Mouse (Mus musculus): ENCODE measurements around the gene Nup188.

Nup188 gene

DNA sequence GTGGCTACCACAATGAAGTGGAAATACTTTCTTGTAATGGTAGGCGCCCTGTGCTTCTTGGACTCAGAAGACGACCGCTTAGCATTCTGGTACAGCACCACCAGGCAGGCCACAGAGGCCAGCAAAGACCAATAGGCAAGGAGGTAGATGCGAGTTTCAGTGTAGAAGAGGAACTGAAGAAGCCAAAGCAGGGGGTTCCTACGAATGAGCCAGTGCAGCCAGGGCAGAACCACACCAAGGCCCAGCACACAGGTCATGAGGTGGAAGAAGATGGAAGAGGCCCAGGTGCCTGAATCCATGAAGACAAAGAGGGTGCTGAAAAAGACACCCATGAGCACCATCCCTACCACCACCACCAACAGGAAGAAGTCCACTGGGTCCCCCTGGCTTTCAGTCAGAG, 1.2 kb upstream of the Nup188 start:
- DNase-seq (ENCODE audit: low spot score in 2 of 2), result no peak

DNA sequence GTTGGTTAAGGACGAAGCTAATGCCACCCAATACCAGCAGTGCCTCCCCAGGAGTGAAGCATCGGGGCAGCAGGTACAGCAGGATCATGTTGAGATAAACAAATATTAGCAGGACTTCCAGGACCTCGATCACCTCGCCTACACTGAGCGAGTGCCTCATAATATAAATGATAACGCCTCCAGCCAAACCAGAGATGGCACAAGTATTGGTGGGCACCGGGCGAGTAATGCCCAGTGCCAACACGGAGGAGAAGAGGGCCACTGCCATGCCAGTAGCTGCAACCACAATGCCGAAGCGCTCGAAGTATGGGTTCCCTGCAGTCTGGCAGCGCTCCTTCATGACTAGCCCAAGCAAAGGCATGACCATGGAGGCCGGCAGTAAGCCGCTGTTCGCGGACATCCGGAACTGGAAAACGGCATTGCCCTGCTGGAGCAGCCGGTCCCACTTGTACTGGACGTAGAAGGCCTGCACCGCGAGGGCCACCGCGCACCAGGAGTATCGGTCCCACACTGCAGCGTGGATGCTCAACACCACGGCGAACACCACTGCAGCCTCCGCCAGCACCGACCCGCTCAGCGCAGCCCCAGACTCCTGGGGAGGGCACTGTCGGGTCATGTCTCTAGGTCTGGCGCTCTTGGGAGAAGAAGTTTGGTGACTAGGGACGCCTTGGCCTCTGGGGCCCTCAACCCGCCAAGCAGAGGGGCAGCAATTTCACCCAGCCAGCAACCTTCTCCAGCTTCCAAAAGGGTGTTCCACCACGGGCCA, 598 bp upstream of the Nup188 start:
- no peak for DNase-seq (ENCODE audit: low spot score in 2 of 2)

DNA sequence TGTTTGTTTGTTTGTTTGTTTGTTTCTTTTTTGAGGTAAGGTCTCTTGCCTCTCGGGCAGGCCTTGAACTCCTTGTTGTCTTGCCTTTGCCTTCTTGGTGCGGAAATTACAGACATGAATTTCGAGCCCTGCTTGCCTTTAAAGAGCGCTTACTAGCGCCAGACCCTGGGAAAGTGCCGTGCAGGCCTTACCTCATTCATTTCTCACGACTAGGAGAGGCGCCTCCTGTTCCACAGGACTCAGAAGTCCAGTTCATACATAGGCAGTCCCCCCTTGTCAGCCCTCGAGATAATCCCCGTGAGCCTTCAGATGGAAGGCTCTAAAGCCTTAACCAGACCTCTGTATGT, 803 bp downstream of the Nup188 start:
- no peak for DNase-seq (ENCODE audit: low spot score in 2 of 2)

DNA sequence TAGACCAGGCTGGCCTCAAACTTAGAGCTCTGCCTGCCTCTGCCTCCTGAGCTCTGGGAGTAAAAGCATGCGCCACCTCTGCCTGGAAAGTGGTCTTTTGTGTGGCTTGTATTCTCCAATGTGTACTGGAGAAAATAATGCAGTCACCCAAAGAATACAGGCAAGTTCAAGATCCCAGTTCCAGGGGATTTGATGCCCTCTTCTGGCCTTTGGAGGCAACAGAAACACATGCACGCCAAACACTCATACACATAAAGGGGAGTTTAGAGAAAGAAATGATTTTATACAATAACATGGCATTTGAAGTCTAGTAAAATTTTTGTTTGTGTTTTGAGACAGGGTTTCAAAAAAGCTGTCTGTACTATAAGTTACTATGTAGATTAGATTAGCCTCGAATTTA, 13.3 kb downstream of the Nup188 start:
- DNase-seq (ENCODE audit: low spot score in 2 of 2), result no peak

DNA sequence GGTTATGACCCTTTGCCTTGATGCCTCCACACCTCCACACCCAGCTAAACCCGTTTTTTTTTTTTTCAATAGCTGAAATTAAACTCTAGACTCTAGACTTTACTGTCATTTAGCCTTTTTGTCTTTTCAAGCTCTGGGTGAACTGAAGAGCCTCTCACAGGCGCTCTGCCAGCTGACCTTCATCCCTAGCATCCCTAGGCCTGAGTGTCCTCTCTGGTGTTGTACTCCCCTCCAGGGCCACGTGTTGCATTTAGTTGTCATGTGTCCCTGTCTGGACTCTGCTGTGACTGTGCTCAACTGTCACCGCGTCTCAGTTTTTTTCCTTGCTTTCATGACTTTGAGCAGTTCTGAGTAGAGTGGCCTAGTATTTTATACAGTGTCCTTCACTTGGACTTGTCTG, 13.8 kb downstream of the Nup188 start:
- DNase-seq (ENCODE audit: low spot score in 2 of 2), result no peak

DNA sequence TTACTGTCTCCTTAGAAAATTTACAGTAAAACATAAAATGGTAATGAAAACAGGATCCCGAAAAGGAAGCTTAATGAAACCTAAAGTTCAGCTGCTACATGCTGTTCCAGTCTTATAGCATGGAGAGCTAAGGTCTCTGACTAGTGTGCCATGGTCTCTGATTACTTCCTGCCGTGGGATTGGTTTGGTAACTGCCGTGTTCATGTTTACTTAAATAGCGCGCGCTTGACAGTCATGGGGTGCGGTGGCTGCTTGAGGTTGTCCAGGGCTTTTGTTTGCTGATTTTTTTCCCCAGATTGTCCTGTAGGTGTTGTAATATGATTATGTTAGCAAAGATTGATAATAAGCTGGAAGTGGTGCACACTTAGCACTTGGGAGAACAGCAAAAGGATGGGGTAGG, 19.9 kb downstream of the Nup188 start:
- DNase-seq (ENCODE audit: low spot score in 2 of 2), result no peak

DNA sequence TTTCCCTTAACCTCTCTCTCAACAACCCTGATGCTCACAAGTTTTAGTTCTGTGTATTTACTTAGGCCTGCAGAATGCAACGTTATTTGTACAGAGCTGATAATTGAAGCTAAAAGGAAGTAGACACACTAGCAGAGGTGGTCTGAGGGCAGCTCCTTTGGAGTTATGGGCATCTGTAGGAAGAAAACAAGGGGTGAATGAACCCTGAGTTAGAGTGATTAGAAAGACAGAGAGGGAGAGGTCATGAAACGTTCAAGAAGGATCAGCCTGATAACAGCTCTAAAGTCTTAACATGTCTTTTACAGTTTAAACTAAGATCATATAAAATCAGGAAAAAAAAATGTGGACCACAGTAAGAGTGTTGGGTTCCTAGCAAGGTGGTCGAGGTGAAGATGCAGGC, 23.2 kb downstream of the Nup188 start:
- DNase-seq (ENCODE audit: low spot score in 2 of 2), result no peak

DNA sequence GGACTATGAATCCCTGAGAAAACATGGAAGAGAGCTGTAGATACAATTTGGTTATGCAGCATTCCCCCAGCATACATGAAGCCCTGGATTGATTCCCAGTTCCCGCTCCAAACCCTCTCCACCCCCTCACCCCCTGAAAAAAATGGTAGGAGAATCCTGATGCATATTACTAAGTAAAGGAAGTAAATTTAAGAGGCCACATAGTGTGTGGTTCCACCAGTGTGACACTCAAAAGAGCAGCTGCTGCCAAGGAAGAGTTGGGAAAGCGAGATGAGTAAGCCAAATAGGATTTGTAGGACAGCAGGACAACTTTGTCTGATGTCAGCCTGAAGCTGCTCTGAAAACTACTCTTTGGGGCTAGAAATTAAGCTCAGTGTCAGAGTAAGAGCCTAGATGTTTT, 25.3 kb downstream of the Nup188 start:
- no peak for DNase-seq (ENCODE audit: low spot score in 2 of 2)

DNA sequence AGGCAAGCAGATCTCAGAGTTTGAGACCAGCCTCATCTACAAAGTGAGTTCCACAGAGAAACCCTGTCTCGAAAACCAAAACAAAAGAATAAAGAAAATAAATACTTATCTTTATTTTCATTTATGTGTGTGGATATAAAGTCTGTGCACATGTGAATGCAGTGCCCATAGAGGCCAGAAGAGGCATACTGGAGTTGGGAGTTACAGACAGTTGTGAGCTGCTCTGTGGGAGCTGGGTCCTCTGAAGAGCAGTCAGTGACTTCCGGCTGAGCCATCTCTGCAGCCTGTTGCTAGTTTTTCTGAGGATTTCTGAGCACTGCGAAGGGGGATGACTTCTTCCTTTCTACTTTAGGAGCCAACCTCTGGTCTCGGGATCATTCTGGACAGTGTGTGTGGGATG, 29.9 kb downstream of the Nup188 start:
- DNase-seq (ENCODE audit: low spot score in 2 of 2), result no peak

DNA sequence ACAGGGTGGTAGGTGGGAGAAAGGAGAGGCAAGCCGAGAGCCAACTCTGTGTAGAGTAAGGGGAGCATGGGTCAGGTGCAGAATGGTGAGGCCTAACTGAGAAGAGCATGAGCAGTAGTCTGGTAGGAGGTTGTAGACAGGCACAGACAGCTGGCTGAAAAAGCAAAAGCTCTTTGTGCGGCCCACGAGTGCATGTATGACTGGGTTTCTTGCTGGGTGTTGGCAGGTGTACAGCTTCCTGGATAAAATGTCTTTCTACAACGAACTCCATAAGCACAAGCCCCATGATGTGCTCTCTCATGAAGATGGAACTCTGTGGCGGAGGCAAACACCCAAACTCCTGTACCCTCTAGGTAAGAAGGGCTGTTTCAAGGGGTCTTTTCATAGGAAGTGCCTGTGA, 30.8 kb downstream of the Nup188 start:
- DNase-seq (ENCODE audit: low spot score in 2 of 2), result no peak

DNA sequence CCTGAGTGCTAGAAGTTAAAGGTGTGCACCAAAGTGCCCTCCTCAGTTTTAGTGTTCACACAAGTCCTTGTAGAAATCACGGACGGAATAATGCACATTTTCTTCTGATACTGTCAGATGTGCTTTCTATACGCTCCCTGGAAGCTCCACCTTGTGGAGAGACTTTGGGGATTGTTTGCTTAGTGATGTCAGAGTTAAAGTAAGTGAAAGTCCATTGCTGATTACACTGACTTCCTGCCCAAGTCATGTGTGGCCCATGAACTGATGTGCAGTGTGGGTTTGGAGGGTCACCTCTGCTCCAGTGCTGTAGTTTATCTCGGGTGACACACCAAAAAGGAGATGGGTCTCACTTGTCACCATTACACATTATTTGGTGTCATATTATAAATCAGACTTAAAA, 33.1 kb downstream of the Nup188 start:
- no peak for DNase-seq (ENCODE audit: low spot score in 2 of 2)

DNA sequence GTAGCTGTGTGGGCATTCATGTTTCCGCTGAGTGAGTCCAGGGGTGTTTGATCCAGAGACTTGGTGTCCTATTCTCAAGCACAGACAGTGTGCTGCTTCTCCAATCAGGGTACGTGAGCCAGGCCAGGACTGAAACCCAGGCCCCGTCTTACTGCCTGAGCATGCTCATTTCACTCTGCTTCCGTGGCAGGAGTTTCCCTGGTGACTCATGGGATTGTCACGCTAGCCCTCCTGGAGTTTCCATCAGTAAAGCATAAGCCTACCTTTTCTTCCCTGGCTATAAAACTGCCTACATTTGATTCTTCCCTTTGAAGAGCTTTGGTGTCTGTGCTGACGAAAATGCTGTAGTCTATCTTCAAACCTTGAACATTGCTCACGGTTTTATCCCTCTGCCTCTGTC, 36.9 kb downstream of the Nup188 start:
- no peak for DNase-seq (ENCODE audit: low spot score in 2 of 2)

DNA sequence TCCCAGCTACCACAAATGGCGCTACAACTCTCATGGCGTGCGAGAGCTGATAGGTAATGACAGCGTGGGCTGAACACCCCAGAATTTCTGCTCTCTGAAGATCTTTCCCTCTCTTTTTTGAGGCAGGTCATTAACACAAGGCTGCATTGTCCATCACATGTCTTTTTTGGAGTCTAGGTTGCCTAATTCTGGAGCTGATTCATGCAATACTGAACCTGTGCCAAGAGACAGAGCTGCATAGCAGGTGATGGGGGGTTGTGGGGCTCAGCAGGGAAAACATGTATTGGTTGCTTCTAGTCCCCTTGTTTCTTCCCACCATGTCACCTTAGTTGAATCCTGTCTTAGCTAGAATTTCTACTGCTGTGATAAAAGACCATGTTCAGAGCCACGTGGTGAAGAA, 39.1 kb downstream of the Nup188 start:
- DNase-seq (ENCODE audit: low spot score in 2 of 2), result no peak

DNA sequence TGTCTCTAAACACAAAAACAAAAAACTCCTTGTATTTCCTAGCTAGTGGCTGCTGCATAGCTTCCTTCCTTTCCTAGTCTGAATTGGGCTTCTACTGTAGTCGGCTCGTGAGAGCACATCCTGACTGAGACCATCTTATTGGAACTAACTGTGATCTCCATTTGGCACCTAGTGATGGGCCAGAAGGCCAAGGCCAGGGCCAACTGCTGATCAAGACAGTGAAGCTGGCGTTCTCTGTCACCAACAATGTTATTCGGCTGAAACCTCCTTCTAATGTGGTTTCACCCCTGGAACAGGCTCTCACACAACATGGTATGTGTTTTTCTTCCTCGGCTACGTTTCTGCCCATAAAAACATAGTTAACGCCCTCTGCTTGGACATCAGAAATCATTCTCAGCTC, 41.1 kb downstream of the Nup188 start:
- no peak for DNase-seq (ENCODE audit: low spot score in 2 of 2)

DNA sequence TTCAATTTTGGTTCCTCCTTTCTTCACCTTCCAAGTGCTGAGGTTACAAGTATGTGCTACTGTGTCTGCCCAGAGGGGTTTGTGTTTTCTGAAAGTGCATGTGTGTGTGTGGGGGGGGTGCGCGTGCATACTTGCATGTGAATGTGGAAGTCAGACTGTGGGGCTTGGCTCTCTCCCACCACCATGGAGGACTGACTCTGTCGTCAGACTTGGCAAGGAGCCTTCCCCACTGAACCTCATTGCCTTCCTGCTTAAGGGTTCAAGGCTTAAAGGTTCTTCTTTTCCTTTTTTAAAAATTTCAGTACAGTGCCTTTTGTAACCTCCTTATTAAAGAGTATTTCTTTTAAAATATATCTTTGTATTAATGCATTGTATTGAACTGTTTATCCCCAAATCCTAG, 42.6 kb downstream of the Nup188 start:
- DNase-seq (ENCODE audit: low spot score in 2 of 2), result no peak

DNA sequence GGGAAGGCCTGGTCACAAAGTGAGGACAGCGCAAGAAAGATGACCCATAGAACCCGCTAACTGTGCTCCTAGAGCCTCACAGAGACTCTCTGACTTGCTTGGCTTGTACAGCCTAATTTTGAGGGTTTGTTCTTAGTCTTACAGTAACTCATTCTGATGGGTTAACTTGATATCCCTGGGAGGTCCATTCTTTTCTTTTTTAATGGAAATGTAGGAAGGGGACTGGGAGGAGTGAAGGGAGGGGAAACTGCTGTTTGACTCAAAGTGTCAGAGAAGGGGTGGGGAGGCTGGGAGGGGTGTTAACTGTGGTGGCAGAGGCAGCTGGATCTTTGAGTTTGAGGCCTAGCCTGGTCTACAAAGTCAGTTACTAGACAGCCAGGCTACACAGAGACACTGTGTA, 49.1 kb downstream of the Nup188 start:
- no peak for DNase-seq (ENCODE audit: low spot score in 2 of 2)

DNA sequence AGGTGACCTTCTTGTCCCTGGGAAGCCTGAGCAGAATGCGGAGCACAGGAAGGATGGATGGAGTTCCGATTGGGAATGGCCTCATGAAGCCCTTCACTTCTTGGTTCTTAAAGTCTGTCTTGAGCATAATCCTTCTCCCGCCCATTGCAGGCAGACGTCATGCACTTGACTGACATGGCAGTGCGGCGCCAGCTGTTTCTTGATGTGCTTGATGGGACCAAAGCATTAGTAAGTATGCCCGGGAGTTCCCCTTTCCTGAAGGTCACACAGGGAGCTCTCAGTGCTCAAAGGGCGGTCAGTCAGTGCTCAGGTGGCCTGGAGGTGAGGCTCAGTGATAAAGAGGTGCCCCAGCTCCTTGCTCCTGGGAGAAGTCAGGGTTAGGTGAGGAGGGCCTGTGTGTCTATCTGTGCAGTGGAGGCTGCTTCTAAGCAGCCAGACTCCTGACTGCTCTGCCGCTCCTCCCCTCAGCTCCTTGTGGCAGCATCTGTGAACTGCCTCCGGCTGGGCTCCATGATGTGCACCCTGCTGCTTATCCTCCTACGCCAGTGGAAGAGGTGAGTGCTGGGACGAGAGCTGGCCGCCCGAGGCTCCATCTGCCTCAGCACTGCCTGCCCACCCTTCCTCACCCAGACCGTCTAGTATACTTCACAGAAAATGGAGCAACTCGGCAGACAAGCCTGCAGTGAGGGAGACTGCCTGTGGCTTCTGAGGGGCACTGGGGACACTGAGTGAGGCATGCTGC, 50.1 kb downstream of the Nup188 start:
- no peak for DNase-seq (ENCODE audit: low spot score in 2 of 2)

DNA sequence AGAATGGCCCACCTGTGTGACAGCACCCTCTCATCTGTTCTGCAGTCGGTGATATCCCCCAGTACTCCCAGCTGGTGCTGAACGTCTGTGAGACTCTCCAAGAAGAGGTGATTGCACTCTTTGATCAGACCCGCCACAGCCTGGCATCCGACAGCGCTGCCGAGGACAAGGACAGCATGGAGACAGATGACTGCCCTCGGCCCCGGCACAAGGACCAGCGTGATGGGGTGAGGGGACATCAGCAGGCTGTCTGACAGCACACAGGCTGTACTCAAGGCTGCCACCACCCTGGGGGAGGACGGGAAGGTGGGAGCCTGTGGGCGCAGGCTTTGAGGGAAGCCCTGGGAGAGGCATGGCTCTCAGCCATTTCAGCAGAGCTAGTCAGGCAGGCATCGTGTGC, 51.0 kb downstream of the Nup188 start:
- no peak for DNase-seq (ENCODE audit: low spot score in 2 of 2)

DNA sequence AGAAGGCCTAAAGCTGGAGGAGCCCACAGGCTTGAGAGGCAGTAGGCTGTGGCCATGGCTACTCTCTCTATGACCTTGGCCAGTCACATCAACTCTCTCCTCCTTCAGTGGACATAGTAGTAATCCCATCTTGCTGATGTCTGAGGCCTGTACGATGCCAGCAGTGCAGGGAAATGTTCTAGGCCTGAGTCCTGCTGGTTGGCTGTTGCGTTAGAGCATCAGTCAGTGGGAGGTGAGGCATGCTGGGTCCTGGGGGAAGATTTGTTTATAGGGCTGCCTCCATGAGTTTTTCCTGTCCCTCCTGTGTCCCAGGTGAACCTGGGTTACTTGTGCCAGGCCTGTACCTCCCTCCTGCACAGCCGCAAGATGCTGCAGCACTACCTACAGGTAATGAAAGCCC, 55.9 kb downstream of the Nup188 start:
- DNase-seq (ENCODE audit: low spot score in 2 of 2), result no peak

DNA sequence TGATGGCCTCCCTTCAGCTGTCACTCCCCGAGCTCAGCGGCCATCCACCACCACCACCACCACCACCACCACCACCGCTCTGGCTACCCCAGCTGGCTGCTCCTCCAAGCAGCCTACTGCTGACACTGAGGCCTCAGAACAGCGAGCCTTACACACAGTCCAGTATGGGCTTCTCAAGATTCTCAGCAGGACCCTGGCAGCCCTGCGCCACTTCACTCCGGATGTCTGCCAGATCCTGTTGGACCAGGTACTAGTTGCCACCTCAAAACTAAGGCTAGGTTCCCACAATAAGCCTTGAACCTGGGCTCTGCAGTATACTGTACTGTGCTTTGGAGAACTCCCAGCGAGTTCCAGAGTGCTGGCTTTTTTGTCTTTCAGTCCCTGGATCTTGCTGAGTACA, 56.3 kb downstream of the Nup188 start:
- no peak for DNase-seq (ENCODE audit: low spot score in 2 of 2)

DNA sequence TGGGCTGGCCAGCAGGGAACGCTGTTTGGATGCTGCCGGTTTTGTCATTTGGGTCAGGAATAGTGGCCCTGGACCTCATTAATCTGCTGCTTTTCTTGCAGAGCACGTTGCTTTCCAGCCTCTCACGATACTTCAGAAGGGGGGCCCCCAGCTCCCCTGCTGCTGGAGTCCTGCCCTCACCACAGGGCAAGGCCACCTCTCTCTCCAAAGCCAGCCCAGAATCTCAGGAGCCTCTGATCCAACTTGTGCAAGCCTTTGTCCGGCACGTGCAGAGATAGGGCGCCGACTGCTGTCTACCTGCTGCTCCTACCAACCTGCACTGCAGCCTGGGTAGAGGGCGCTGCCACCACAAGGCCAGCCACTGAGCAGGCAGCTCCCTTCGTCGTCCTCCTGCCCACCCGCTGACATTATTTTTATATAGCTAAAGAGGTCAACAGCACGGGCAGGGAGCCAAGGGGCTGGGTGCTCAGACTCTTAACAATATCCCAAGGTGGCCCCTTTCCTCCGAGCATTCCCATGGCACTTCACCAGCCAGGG, 57.5 kb downstream of the Nup188 start:
- DNase-seq (ENCODE audit: low spot score in 2 of 2), result no peak

DNA sequence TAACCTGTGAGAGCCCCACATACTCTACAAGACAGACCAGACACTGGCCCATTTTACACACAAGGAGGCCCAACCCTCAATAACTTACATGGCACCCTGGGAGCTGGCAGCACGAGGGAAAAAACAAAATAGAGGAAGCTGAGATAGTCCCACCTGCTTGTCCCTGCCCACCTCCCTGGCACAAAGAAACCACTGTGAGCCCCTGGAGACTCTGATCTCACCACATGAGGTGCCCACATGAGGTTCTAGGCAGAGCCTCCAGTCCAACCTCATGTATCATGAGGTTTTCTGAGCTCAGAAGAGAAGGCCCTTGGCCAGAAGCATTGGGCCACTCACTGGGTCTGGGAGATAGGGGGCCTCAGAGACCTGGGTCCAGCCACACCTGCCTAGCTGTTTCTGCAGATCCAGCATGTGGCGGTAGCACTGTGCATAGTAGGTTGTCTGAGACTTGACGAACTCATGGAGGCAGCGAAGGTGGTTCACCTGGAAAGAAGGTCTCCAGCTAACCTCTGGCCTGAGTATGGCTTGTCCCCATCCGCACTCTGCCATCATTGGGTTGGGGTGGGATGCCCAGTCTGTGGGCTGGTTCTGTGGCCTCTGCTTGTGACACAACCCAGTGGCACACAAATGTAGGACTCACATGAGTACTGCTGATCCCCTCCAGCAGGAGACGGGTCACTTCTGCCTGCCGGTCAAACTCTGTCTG, 59.9 kb downstream of the Nup188 start:
- DNase-seq (ENCODE audit: low spot score in 2 of 2), result peak; percentile 52 to 58

DNA sequence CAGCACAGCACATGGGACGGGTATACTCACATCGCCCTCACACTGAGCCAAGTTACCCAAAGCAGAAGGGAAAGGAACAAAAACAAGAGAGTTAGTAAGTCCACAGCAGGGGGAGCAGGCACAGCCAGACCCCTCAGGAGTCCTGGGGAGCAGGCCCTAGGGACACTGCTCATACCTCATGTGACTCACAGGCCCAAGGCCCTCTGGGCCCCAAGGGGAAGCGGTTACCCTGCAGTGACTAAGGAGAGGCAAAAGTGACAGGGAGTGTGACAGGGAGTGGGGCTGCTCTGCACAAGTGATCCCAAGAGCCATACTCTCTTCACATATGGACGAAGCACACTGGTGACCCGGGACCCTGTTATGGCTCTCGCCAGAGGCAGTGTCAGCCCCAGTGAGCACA, 63.0 kb downstream of the Nup188 start:
- DNase-seq (ENCODE audit: low spot score in 2 of 2), result no peak

Data from spleen, postnatal 36 days (tissue).